Mouse (Mus musculus) hindbrain, embryonic 15.5 days (tissue): Measurements from ENCODE around the gene Rpl36. TPM values are rescaled to one million over a fixed set of nuclear protein-coding genes. Genes with fewer than 3 reads are reported as not detected.
A peak's percentile ranks its signal among the peaks of the same experiment; 100 is the strongest.
"Not testable (repeated sequence)": the region's sequence is repeated elsewhere in the genome, so short reads cannot be mapped to it uniquely, and the experiment has no call there.

Experiments used
- ATAC-seq: fragments of 200-750 bp; cut with Nextera tagmentation; 2 replicates; pipeline ENCODE4 v1.8.0; 2017; ENCODE audit warnings: low read depth, moderate number of reproducible peaks, moderate TSS enrichment; ENCODE audit not compliant: low FRiP score
- H3K27ac ChIP-seq: fragments of 300-500 bp; sonication (generic); replicated peaks from 2 replicates; pipeline ENCODE4 v1.5.1; 2015; ENCODE audit warnings: mild to moderate bottlenecking, inconsistent platforms
- H3K27me3 ChIP-seq: fragments of 300-500 bp; sonication (generic); 2 replicates; pipeline ENCODE4 v1.6.1; 2015; ENCODE audit warnings: control low read depth, inconsistent platforms
- H3K36me3 ChIP-seq: fragments of 300-500 bp; sonication (generic); 2 replicates; pipeline ENCODE4 v1.6.1; 2015; ENCODE audit warnings: control low read depth, inconsistent platforms
- H3K4me1 ChIP-seq: fragments of 300-500 bp; sonication (generic); replicated peaks from 2 replicates; pipeline ENCODE4 v1.6.1; 2015; ENCODE audit warnings: control low read depth, inconsistent platforms
- H3K4me2 ChIP-seq: fragments of 300-500 bp; sonication (generic); 2 replicates; pipeline ENCODE4 v1.6.1; 2015; ENCODE audit warnings: moderate library complexity, mild to moderate bottlenecking, inconsistent platforms
- H3K4me3 ChIP-seq: fragments of 300-500 bp; sonication (generic); 2 replicates; pipeline ENCODE4 v1.5.1; 2015; ENCODE audit warnings: mild to moderate bottlenecking, inconsistent platforms
- H3K9ac ChIP-seq: fragments of 300-500 bp; sonication (generic); 2 replicates; pipeline ENCODE4 v1.6.1; 2015; ENCODE audit warnings: inconsistent platforms
- H3K9me3 ChIP-seq: fragments of 300-500 bp; sonication (generic); 2 replicates; pipeline ENCODE4 v1.6.1; 2016; ENCODE audit warnings: control low read depth, inconsistent platforms
- WGBS: fragments of 180-500 bp; shearing (Covaris S2); methylation state at CpG from one replicate; pipeline ENCODE4 v1.1.7; 2015; 5-methylcytosine and 5-hydroxymethylcytosine counted together
- polyA plus RNA-seq: library from polyadenylated mRNA; unstranded; fragments of >200 nt; fragmentation: Nextera tagmentation; extraction: Ambion mirVana; gene quantifications from 2 replicates; pipeline ENCODE4 v1.2.1, GENCODE M21; 2015

Gene Rpl36
- polyA plus RNA-seq, 1 experiment from 2014 or later: 939 TPM

DNA sequence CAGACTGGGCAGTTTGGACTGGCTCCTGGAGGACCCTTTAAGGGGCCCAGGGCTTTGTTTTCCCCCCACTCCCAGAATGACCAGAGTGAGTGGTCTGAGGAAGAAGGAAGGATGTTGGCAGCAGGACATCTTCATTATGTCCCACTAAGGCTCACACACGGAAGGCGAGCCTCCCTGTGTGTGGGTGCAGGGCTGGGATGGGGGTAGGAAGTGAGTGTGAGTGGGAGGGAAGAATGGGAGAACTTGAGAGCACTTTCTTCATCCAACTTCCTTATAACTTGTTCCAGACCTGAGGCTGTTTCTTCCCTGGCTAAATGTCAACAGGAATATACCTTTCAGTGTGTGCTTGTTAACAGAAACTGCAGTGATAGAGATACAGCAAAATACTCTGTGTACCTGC is 1.9 kb upstream of the Rpl36 start:
- Histone ChIP-seq H3K4me2 (no peak overlapping the region), H3K27me3 (no peaks in the 10 kb centered on the region), H3K36me3 (peaks cover 20% of the 10 kb centered on the region), H3K4me1 (peaks cover 54% of the 10 kb centered on the region), H3K27ac (no peak overlapping the region), H3K9ac (no peak overlapping the region), H3K4me3 (no peak overlapping the region), H3K9me3 (no peaks in the 10 kb centered on the region)
- no peak for ATAC-seq
- 60% methylated on average over 2 of the region's 2 CpGs for WGBS

DNA sequence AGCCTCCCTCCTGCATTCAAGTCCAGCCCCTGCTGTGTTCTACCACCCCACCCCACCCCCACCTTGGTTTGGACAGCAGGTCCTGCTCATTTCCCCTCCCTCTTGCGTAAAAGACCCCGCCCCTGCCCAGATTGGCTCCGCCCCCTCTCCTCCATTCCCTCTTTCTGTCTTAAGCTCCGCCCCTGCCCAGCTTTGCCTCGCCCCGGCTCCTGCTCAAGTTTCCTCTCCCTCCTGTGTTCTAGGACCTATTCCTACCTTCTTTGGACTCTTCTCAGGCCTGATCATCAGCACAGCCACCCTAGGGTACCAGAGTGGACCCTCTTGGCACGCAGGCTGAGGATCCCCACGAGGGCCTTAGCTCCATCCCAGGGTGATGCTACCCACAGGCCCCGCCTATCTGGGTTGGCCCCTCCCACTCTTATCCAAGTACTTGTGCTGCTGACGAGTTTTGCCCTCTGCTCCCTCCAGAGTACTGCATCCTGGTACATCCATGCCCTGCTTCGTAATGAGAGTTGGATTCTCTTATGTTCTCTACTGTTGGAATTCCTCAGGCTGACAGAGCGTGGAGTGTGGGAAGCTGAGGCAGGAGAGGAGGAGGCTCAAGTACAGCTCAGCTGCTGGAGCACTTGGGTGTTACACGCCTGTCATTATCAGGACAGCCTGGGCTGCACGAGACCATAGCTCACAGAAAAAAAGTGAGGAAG is 1.2 kb upstream of the Rpl36 start:
- 16% methylated on average over 14 of the region's 14 CpGs for WGBS
- no peak for ATAC-seq

DNA sequence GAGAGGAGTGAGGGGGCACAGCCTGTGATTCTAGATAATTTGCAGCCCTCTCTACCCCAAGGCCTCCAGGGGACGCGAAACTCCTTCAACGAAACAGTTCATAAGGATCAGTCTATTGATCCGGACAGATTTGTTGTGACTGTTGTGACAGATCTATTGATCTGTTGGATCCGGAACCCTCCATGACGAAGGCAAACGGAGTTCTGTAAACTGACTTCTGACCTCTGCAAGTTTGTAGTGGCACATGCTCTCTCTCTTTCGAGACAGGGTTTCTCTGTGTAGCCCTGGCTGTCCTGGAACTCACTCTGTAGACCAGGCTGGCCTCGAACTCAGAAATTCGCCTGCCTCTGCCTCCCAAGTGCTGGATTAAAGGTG is 664 bp upstream of the Rpl36 start:
- Histone ChIP-seq H3K36me3 (peaks cover 17% of the 10 kb centered on the region), H3K4me1 (peaks cover 52% of the 10 kb centered on the region)
- not testable (repeated sequence) for ATAC-seq, H3K27me3 ChIP-seq, H3K4me3 ChIP-seq, H3K9me3 ChIP-seq, H3K4me2 ChIP-seq, H3K9ac ChIP-seq, H3K27ac ChIP-seq
- 79% methylated on average over 10 of the region's 10 CpGs for WGBS

More for the DNA sequence above, 1.2 kb upstream of the Rpl36 start:
- Histone ChIP-seq H3K9ac (no peak overlapping the region), H3K27me3 (no peaks in the 10 kb centered on the region), H3K36me3 (peaks cover 20% of the 10 kb centered on the region), H3K4me3 (no peak overlapping the region), H3K9me3 (no peaks in the 10 kb centered on the region), H3K27ac (no peak overlapping the region), H3K4me1 (peaks cover 54% of the 10 kb centered on the region), H3K4me2 (no peak overlapping the region)

DNA sequence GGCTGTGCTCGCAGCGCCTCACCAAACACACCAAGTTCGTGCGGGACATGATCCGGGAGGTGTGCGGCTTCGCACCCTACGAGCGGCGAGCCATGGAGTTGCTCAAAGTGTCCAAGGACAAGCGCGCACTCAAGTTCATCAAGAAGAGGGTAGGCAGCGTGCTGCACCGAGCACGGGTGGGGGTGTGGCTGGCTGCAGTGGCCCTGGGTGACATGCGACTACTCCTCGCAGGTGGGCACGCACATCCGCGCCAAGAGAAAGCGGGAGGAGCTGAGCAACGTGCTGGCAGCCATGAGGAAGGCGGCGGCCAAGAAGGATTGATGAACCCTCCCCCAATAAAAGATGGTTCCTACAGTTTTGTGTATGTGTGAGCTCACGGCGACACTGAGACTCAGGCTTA is 677 bp downstream of the Rpl36 start:
- Histone ChIP-seq H3K4me1 (peaks cover 38% of the 10 kb centered on the region), H3K27ac (peak overlapping the region; percentile 94), H3K4me3 (peak overlapping the region; percentile 77), H3K4me2 (peak overlapping the region; percentile 70), H3K36me3 (peaks cover 25% of the 10 kb centered on the region), H3K9ac (peak overlapping the region; percentile 68)
- H3K27me3 ChIP-seq, ATAC-seq, H3K9me3 ChIP-seq: not testable (repeated sequence)
- under 1% methylated on average over 26 of the region's 26 CpGs for WGBS

DNA sequence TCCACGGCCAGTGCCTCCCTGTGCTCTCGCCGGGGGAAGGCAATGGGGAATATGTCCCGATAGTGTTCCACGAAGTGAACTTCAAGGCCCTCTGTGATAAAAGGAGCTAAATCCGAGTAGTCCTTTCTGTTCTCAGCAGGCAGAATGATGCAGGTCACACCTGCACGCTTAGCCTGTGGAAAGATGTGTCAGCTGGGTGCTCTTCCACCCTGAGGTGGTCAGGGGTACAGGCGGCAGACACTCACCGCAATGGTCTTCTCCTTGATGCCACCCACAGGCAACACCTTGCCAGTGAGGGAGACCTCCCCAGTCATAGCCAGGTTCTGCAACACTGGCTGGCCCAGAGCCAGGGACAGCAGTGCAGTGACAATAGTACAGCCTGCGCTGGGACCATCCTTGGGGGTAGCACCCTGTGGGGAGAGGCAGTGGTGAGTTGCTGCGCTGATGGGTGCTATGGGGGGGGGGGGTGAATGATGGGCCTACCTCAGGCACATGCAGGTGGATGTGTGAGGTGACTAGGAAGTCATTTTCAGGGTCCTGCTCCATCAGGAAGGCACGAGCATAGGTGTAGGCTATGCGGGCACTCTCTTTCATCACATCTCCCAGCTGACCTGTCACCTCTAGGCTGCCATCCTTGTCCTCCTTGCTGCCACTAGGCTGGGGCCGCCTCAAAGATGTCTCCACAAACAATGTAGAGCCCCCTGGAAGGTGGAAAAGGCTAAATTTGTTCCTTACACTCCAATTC is 1.3 kb downstream of the Rpl36 start:
- ATAC-seq: no peak
- H3K4me3 ChIP-seq: peak overlapping the region; percentile 77
- H3K27me3 ChIP-seq: no peaks in the 10 kb centered on the region
- WGBS: 31% methylated on average over 14 of the region's 14 CpGs
- peak overlapping the region; percentile 68 for H3K9ac ChIP-seq
- peak overlapping the region; percentile 70 for H3K4me2 ChIP-seq
- peak overlapping the region; percentile 94; the same call in 1 of the 2 replicates for H3K27ac ChIP-seq
- peaks cover 30% of the 10 kb centered on the region for H3K36me3 ChIP-seq
- H3K4me1 ChIP-seq: peaks cover 36% of the 10 kb centered on the region
- no peaks in the 10 kb centered on the region for H3K9me3 ChIP-seq

DNA sequence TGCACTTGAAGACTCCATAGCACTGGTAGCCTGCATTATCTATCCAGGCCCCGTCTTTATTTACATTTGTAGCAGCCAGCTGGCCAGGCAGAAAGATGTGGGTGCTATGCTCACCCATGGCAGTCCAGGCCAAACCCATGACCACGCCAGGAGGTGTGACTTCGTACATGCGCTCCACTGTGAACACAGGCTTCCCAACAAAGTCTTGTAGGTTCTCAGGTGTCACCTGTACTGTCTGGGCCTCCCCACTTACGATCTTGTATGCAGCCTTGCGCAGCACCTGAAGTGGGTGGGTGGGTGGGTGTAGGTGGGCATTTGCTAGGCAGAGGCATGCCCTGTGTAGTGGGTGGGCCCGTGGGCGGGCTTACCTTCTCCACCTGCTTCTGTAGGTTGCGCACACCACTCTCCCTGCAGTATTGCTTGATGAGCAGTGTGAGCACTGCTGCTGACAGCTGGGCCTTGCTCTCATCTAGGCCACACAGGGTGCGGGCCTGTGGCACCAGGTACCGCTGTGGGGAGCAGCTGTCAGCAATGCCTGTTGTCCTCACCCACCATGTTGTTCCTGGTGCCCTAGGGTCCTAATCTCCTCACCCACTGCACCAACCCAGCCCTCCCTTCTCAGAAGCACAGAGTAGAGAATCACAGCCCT is 2.0 kb downstream of the Rpl36 start:
- Histone ChIP-seq H3K27ac (no peak overlapping the region), H3K27me3 (no peaks in the 10 kb centered on the region), H3K9me3 (no peaks in the 10 kb centered on the region), H3K36me3 (peaks cover 37% of the 10 kb centered on the region), H3K4me3 (peak overlapping the region; percentile 77; the same call in 1 of the 2 replicates), H3K4me1 (peaks cover 33% of the 10 kb centered on the region), H3K9ac (no peak overlapping the region), H3K4me2 (peak overlapping the region; percentile 70)
- ATAC-seq: no peak
- 94% methylated on average over 11 of the region's 11 CpGs for WGBS

DNA sequence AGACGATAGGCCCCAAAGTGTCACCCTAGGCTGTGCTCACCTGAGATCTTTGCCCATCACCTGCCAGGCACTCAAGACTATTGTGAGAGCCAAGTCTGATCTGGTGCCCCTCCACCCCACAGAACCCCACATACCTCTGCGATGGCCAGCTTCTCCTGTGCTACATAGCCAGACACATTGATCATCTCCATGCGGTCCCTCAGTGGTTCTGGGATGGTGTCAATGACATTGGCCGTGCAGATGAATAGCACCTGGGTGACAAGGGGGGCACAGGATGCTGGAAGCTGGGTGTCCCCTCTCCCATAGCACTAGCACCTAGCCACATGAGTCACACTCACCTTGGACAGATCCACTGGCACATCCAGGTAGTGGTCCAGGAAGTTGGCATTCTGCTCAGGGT is 2.6 kb downstream of the Rpl36 start:
- 93% methylated on average over 4 of the region's 4 CpGs for WGBS
- H3K36me3 ChIP-seq: peaks cover 43% of the 10 kb centered on the region

DNA sequence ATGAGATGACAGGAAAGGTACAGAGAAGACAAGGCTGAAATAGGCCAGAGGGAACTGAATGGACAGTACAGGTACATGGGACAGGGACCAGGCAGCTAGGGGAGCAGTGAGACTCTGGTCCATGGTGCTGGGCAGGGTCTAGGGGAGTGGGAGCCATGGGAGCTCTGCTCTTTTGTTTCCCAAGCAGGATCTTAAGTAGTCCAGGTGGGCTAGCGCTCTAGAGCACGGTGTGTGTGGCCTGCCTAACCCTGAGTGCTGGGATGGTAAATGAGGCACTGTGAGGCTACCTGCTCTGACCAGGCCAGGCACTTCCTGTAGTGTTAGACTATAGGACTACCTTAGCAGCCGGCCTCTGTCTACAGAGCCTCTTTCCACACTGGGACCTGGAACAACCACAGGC is 3.5 kb downstream of the Rpl36 start:
- Histone ChIP-seq H3K27ac (no peak overlapping the region), H3K9ac (no peak overlapping the region), H3K36me3 (peaks cover 50% of the 10 kb centered on the region), H3K4me3 (no peak overlapping the region), H3K4me1 (peaks cover 24% of the 10 kb centered on the region), H3K9me3 (no peaks in the 10 kb centered on the region), H3K4me2 (no peak overlapping the region), H3K27me3 (no peaks in the 10 kb centered on the region)
- no peak for ATAC-seq
- WGBS: 74% methylated on average over 3 of the region's 3 CpGs

More for the DNA sequence above, 2.6 kb downstream of the Rpl36 start:
- Histone ChIP-seq H3K9me3 (no peaks in the 10 kb centered on the region), H3K27me3 (no peaks in the 10 kb centered on the region), H3K27ac (no peak overlapping the region), H3K9ac (no peak overlapping the region), H3K4me3 (no peak overlapping the region), H3K4me2 (no peak overlapping the region; the same call in 1 of the 2 replicates), H3K4me1 (peaks cover 28% of the 10 kb centered on the region)
- ATAC-seq: no peak

DNA sequence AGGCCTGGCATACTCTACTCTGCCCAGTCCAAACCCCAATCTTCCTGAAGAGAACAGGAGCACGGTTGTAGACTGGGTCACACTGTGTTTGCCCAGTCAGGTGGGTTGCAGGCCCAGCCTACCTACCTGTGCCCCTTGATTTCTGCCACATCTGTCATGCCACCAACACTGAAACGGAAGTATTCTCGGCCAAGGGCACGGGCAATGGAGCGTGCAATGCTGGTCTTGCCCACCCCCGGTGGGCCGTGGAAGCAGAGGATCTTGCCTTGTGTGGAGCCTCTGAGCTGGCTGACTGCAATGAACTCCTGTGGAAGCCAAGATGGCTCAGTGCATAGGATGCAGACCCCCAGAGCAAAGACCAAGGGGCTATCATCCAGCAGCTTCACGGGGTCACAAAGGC is 4.4 kb downstream of the Rpl36 start:
- H3K27ac ChIP-seq: no peak overlapping the region
- H3K4me2 ChIP-seq: no peak overlapping the region
- H3K4me3 ChIP-seq: no peak overlapping the region
- ATAC-seq: no peak
- WGBS: 94% methylated on average over 8 of the region's 8 CpGs
- no peaks in the 10 kb centered on the region for H3K9me3 ChIP-seq
- H3K9ac ChIP-seq: no peak overlapping the region
- H3K27me3 ChIP-seq: no peaks in the 10 kb centered on the region
- H3K36me3 ChIP-seq: peaks cover 59% of the 10 kb centered on the region
- H3K4me1 ChIP-seq: peaks cover 24% of the 10 kb centered on the region

DNA sequence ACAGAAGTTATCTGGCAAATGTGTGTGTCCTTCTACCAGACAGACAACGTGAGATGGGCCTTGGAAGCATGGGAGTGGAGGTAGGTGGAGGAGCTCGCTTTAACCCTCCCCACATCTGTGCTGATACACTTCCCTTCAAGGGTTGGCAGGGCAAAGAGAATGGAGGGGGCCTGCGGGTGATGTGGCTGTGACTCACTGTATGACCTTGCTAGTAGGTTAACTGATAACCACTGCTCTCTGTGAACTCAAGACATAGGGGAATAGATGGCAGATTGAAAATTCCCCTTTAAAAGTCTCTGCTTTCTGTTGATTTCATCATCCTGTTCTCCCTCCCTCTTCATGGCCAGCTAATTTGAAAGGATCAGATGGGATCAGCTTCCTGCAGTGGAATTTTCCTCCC is 12.3 kb downstream of the Rpl36 start:
- H3K36me3 ChIP-seq: peaks cover 28% of the 10 kb centered on the region
- H3K9me3 ChIP-seq: no peaks in the 10 kb centered on the region
- H3K4me2 ChIP-seq: peak overlapping the region; percentile 87
- no peaks in the 10 kb centered on the region for H3K27me3 ChIP-seq
- no peak overlapping the region for H3K9ac ChIP-seq
- peak overlapping the region; percentile 89 for H3K4me3 ChIP-seq
- 91% methylated on average over 3 of the region's 3 CpGs for WGBS
- no peak for ATAC-seq
- peaks cover 33% of the 10 kb centered on the region for H3K4me1 ChIP-seq
- H3K27ac ChIP-seq: no peak overlapping the region

DNA sequence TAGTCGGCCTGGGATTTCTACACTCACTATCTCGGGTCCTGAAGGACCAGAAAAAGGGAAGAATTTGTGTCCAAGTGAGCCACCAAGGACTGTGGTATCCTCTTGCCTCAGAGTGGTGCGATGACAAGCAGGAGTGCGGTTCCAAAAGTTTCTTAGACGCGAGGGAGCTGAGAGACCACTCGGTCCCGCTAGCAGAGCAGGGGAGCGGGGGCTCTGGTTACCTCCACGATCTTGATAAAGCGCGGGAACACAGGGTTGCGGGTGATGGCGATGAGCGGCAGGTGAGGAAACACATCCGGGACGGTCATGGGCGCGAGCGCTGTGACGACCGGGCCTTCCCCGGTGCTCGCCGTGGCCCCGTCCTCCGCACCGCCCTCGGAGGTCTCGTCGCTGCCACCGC is 13.0 kb downstream of the Rpl36 start:
- Histone ChIP-seq H3K4me1 (peaks cover 33% of the 10 kb centered on the region), H3K36me3 (peaks cover 22% of the 10 kb centered on the region), H3K4me2 (peak overlapping the region; percentile 87), H3K27ac (peak overlapping the region; percentile 84), H3K9me3 (no peaks in the 10 kb centered on the region), H3K27me3 (no peaks in the 10 kb centered on the region), H3K9ac (peak overlapping the region; percentile 78), H3K4me3 (peak overlapping the region; percentile 89)
- ATAC-seq: no peak
- 1% methylated on average over 32 of the region's 32 CpGs for WGBS
